Mouse (Mus musculus): Measurements from ENCODE around the gene Morn3. TPM values are rescaled to one million over a fixed set of nuclear protein-coding genes. Genes with fewer than 3 reads are reported as not detected.

Morn3 gene
- polyA plus RNA-seq, 1 experiment from 2014 or later, result 1.3 TPM

- 77% methylated on average over 4 of the region's 4 CpGs for WGBS
- Histone ChIP-seq H3K4me3 (no peak overlapping the region), H3K27me3 (no peaks in the 10 kb centered on the region), H3K27ac (replicated peaks) (no peak overlapping the region), H3K9ac (no peak overlapping the region), H3K9me3 (no peaks in the 10 kb centered on the region), H3K4me2 (no peak overlapping the region), H3K4me1 (replicated peaks) (peaks cover 37% of the 10 kb centered on the region), H3K36me3 (no peaks in the 10 kb centered on the region)
- no peak for ATAC-seq (ENCODE audit: low FRiP score, low read depth)
Observed at GRCm38 (mm10) chr5:123017504-123017903, 29.3 kb downstream of the Morn3 start.

GRCm38 (mm10) chr5:123015915-123016314, 30.9 kb downstream of the Morn3 start:
- H3K9ac ChIP-seq, result peak overlapping the region; percentile 68
- H3K4me3 ChIP-seq, result peak overlapping the region; percentile 61
- no peaks in the 10 kb centered on the region for H3K9me3 ChIP-seq
- peak overlapping the region; percentile 67 for H3K4me2 ChIP-seq
- H3K4me1 ChIP-seq (replicated peaks), result peaks cover 37% of the 10 kb centered on the region
- WGBS, result 20% methylated on average over 8 of the region's 8 CpGs
- ATAC-seq (ENCODE audit: low FRiP score, low read depth), result no peak
- H3K36me3 ChIP-seq, result no peaks in the 10 kb centered on the region
- no peaks in the 10 kb centered on the region for H3K27me3 ChIP-seq
- peak overlapping the region; percentile 90; the same call in 1 of the 2 replicates for H3K27ac ChIP-seq (replicated peaks)

GRCm38 (mm10) chr5:123014753-123015701, 31.8 kb downstream of the Morn3 start, which contains the start of gene Orai1:
TSS of gene Orai1 (plus strand) at chr5:123015074.
- peak within 1 kb of the TSS; percentile 68 for H3K9ac ChIP-seq
- peak within 1 kb of the TSS; percentile 61 for H3K4me3 ChIP-seq
- under 1% methylated on average over 82 of the region's 106 CpGs for WGBS
- no peaks in the 10 kb centered on the region for H3K9me3 ChIP-seq
- peak within 1 kb of the TSS; percentile 67 for H3K4me2 ChIP-seq
- no peaks in the 10 kb centered on the region for H3K27me3 ChIP-seq
- H3K36me3 ChIP-seq, result no peaks in the 10 kb centered on the region
- peak within 1 kb of the TSS; percentile 90 for H3K27ac ChIP-seq (replicated peaks)
- ATAC-seq (ENCODE audit: low FRiP score, low read depth), result peak; percentile 95
- H3K4me1 ChIP-seq (replicated peaks), result peaks cover 37% of the 10 kb centered on the region

- 59% methylated on average over 9 of the region's 9 CpGs for WGBS
- no peak for ATAC-seq (ENCODE audit: low FRiP score, low read depth)
- H3K4me2 ChIP-seq, result no peak overlapping the region
Observed at GRCm38 (mm10) chr5:123013599-123014315, 33.1 kb downstream of the Morn3 start.

GRCm38 (mm10) chr5:123011705-123012104, 35.1 kb downstream of the Morn3 start:
- Histone ChIP-seq H3K4me2 (no peak overlapping the region), H3K4me3 (no peak overlapping the region), H3K27ac (replicated peaks) (no peak overlapping the region), H3K9me3 (no peaks in the 10 kb centered on the region), H3K27me3 (no peaks in the 10 kb centered on the region), H3K9ac (no peak overlapping the region), H3K36me3 (no peaks in the 10 kb centered on the region), H3K4me1 (replicated peaks) (peaks cover 17% of the 10 kb centered on the region)
- WGBS, result 94% methylated on average over 9 of the region's 9 CpGs
- no peak for ATAC-seq (ENCODE audit: low FRiP score, low read depth)

More at GRCm38 (mm10) chr5:123013599-123014315, 33.1 kb downstream of the Morn3 start:
- H3K4me1 ChIP-seq (replicated peaks), result peaks cover 27% of the 10 kb centered on the region
- H3K27ac ChIP-seq (replicated peaks), result no peak overlapping the region
- H3K9me3 ChIP-seq, result no peaks in the 10 kb centered on the region
- H3K36me3 ChIP-seq, result no peaks in the 10 kb centered on the region
- H3K27me3 ChIP-seq, result no peaks in the 10 kb centered on the region
- H3K9ac ChIP-seq, result no peak overlapping the region
- H3K4me3 ChIP-seq, result no peak overlapping the region

- ATAC-seq (ENCODE audit: low FRiP score, low read depth), result no peak
- Histone ChIP-seq H3K27ac (replicated peaks) (no peak overlapping the region), H3K4me1 (replicated peaks) (peaks cover 15% of the 10 kb centered on the region)
Observed at GRCm38 (mm10) chr5:123010806-123011205, 36.0 kb downstream of the Morn3 start.

GRCm38 (mm10) chr5:123009873-123010272, 36.9 kb downstream of the Morn3 start:
- H3K4me1 ChIP-seq (replicated peaks), result peaks cover 13% of the 10 kb centered on the region

More at GRCm38 (mm10) chr5:123010806-123011205, 36.0 kb downstream of the Morn3 start:
- H3K36me3 ChIP-seq, result no peaks in the 10 kb centered on the region
- WGBS, result 94% methylated on average over 6 of the region's 6 CpGs
- H3K4me2 ChIP-seq, result no peak overlapping the region
- no peaks in the 10 kb centered on the region for H3K27me3 ChIP-seq
- H3K4me3 ChIP-seq, result no peak overlapping the region
- no peaks in the 10 kb centered on the region for H3K9me3 ChIP-seq
- no peak overlapping the region for H3K9ac ChIP-seq

GRCm38 (mm10) chr5:123008877-123009493, 37.8 kb downstream of the Morn3 start:
- Histone ChIP-seq H3K4me2 (no peak overlapping the region), H3K9ac (no peak overlapping the region), H3K36me3 (no peaks in the 10 kb centered on the region), H3K27me3 (no peaks in the 10 kb centered on the region), H3K4me1 (replicated peaks) (peaks cover 8% of the 10 kb centered on the region; the same call in 1 of the 2 replicates), H3K9me3 (no peaks in the 10 kb centered on the region), H3K27ac (replicated peaks) (no peak overlapping the region), H3K4me3 (no peak overlapping the region)
- ATAC-seq (ENCODE audit: low FRiP score, low read depth), result no peak
- 73% methylated on average over 7 of the region's 7 CpGs for WGBS

More at GRCm38 (mm10) chr5:123009873-123010272, 36.9 kb downstream of the Morn3 start:
- H3K4me2 ChIP-seq, result no peak overlapping the region
- no peak overlapping the region; the same call in 1 of the 2 replicates for H3K27ac ChIP-seq (replicated peaks)
- no peak overlapping the region for H3K9ac ChIP-seq
- WGBS, result 53% methylated on average over 11 of the region's 11 CpGs
- no peak for ATAC-seq (ENCODE audit: low FRiP score, low read depth)
- H3K27me3 ChIP-seq, result no peaks in the 10 kb centered on the region
- no peak overlapping the region for H3K4me3 ChIP-seq
- H3K36me3 ChIP-seq, result no peaks in the 10 kb centered on the region
- H3K9me3 ChIP-seq, result no peaks in the 10 kb centered on the region

GRCm38 (mm10) chr5:123005716-123006592, 40.9 kb downstream of the Morn3 start:
- peaks cover 8% of the 10 kb centered on the region; the same call in 1 of the 2 replicates for H3K4me1 ChIP-seq (replicated peaks)
- no peak for ATAC-seq (ENCODE audit: low FRiP score, low read depth)
- no peaks in the 10 kb centered on the region for H3K9me3 ChIP-seq
- H3K9ac ChIP-seq, result no peak overlapping the region
- H3K4me2 ChIP-seq, result peak overlapping the region; percentile 24; the same call in 1 of the 2 replicates
- no peaks in the 10 kb centered on the region for H3K27me3 ChIP-seq
- H3K36me3 ChIP-seq, result no peaks in the 10 kb centered on the region
- H3K4me3 ChIP-seq, result peak overlapping the region; percentile 9; the same call in 1 of the 2 replicates
- WGBS, result 49% methylated on average over 19 of the region's 19 CpGs
- H3K27ac ChIP-seq (replicated peaks), result peak overlapping the region; percentile 41

GRCm38 (mm10) chr5:123000901-123001300, 45.9 kb downstream of the Morn3 start:
- no peak for ATAC-seq (ENCODE audit: low FRiP score, low read depth)
- Histone ChIP-seq H3K4me2 (no peak overlapping the region), H3K9me3 (no peaks in the 10 kb centered on the region), H3K27me3 (no peaks in the 10 kb centered on the region), H3K9ac (no peak overlapping the region), H3K27ac (replicated peaks) (no peak overlapping the region), H3K4me1 (replicated peaks) (0 out of 2 replicates have a peak, but pooled peaks cover 4% of the 10 kb centered on the region), H3K4me3 (no peak overlapping the region), H3K36me3 (no peaks in the 10 kb centered on the region)
- WGBS, result 72% methylated on average over 1 of the region's 1 CpGs

Measured in hindbrain, embryonic 15.5 days (tissue).